Mouse (Mus musculus) MEL (cell line): ENCODE measurements around the gene Samm50. TPM values are rescaled to one million over a fixed set of nuclear protein-coding genes. Genes with fewer than 3 reads are reported as not detected.
A peak's percentile ranks its signal among the peaks of the same experiment; 100 is the strongest.

ENCODE experiments used
- DNase-seq: peaks from one replicate; pipeline ENCODE4 v3.0.0; 2011; ENCODE audit warnings: low read depth, low spot score
- H3K27ac ChIP-seq: 2 replicates; pipeline ENCODE4 v1.5.1; 2012; ENCODE audit warnings: low read depth, mild to moderate bottlenecking, control low read depth, low read length, moderate library complexity; ENCODE audit not compliant: control insufficient read depth
- H3K27me3 ChIP-seq, 2 experiments: fragments of 150-350 bp in 1 of 2; sonication (generic) in 1 of 2; 2 replicates each; pipeline ENCODE4 v1.6.1; 2012; ENCODE audit warnings: low read length in 2 of 2, mild to moderate bottlenecking in 2 of 2, improper control_type of control experiment in 1 of 2, moderate library complexity in 1 of 2; ENCODE audit not compliant: insufficient read depth in 2 of 2, control insufficient read depth in 1 of 2
- H3K36me3 ChIP-seq, 2 experiments: 2 replicates each; pipeline ENCODE4 v1.6.1; 2012 to 2014; ENCODE audit warnings: low read length in 2 of 2, improper control_type of control experiment in 1 of 2, inconsistent platforms in 1 of 2, mild to moderate bottlenecking in 1 of 2; ENCODE audit not compliant: insufficient read depth in 2 of 2, control insufficient read depth in 1 of 2
- H3K4me1 ChIP-seq, 2 experiments: fragments of 150-350 bp in 1 of 2; sonication (generic) in 1 of 2; 2 replicates each; pipeline ENCODE4 v1.6.1; 2012; ENCODE audit warnings: low read length in 2 of 2, improper control_type of control experiment in 1 of 2, mild to moderate bottlenecking in 1 of 2; ENCODE audit not compliant: insufficient read depth in 2 of 2, control insufficient read depth in 1 of 2
- H3K4me3 ChIP-seq, 2 experiments: fragments of 150-350 bp in 1 of 2; sonication (generic) in 1 of 2; 2 replicates each; pipeline ENCODE4 v1.5.1; 2012; ENCODE audit warnings: low read depth in 2 of 2, low read length in 2 of 2, mild to moderate bottlenecking in 2 of 2, moderate library complexity in 2 of 2, control low read depth in 1 of 2, improper control_type of control experiment in 1 of 2; ENCODE audit not compliant: control insufficient read depth in 1 of 2, insufficient read depth in 1 of 2
- H3K79me2 ChIP-seq: 2 replicates; pipeline ENCODE4 v1.6.1; 2012; ENCODE audit warnings: mild to moderate bottlenecking, low read length, moderate library complexity; ENCODE audit not compliant: control insufficient read depth, poor library complexity, insufficient read depth
- H3K9ac ChIP-seq: 2 replicates; pipeline ENCODE4 v1.6.1; 2012; ENCODE audit warnings: low read depth, mild to moderate bottlenecking, control low read depth, low read length, moderate library complexity; ENCODE audit not compliant: control insufficient read depth, poor library complexity, severe bottlenecking
- H3K9me3 ChIP-seq: fragments of 150-350 bp; sonication (generic); replicated peaks from 2 replicates; pipeline ENCODE4 v1.6.1; 2012; ENCODE audit warnings: mild to moderate bottlenecking, low read length, improper control_type of control experiment, moderate library complexity; ENCODE audit not compliant: insufficient read depth
- CHD2 ChIP-seq: IDR thresholded peaks from 2 replicates; pipeline ENCODE4 v1.6.1; 2011; ENCODE audit warnings: low read length, improper control_type of control experiment
- CTCF ChIP-seq, 3 experiments: IDR thresholded peaks in 2 of 3; conservative IDR thresholded peaks in 1 of 3; 2 replicates each; pipeline ENCODE4 v1.5.1; 2011 to 2012; ENCODE audit warnings: low read length in 3 of 3, low read depth in 2 of 3, mild to moderate bottlenecking in 2 of 3, improper control_type of control experiment in 1 of 3, inconsistent platforms in 1 of 3, mixed read lengths in 1 of 3, moderate library complexity in 1 of 3; ENCODE audit not compliant: control insufficient read depth in 1 of 3, insufficient read depth in 1 of 3, poor library complexity in 1 of 3, severe bottlenecking in 1 of 3
- E2F4 ChIP-seq: IDR thresholded peaks from 2 replicates; pipeline ENCODE4 v1.6.1; 2011; ENCODE audit warnings: low read depth, low read length, improper control_type of control experiment, borderline replicate concordance
- ELF1 ChIP-seq: IDR thresholded peaks from 2 replicates; pipeline ENCODE4 v1.6.1; 2014; ENCODE audit warnings: low read depth, mild to moderate bottlenecking, inconsistent platforms, low read length, improper control_type of control experiment, moderate library complexity
- ETS1 ChIP-seq: IDR thresholded peaks from 2 replicates; pipeline ENCODE4 v1.6.1; 2012; ENCODE audit warnings: low read depth, mild to moderate bottlenecking, inconsistent platforms, low read length, improper control_type of control experiment, moderate library complexity
- HCFC1 ChIP-seq: IDR thresholded peaks from 2 replicates; pipeline ENCODE4 v1.6.1; 2012; ENCODE audit warnings: low read depth, mild to moderate bottlenecking, inconsistent platforms, low read length, improper control_type of control experiment, moderate library complexity
- KAT2A ChIP-seq: conservative IDR thresholded peaks from 2 replicates; pipeline ENCODE4 v1.6.1; 2012; ENCODE audit warnings: low read depth, low read length, improper control_type of control experiment, inconsistent platforms
- MAX ChIP-seq: IDR thresholded peaks from 2 replicates; pipeline ENCODE4 v1.6.1; 2011; ENCODE audit warnings: low read length, improper control_type of control experiment
- MAZ ChIP-seq: IDR thresholded peaks from 2 replicates; pipeline ENCODE4 v1.6.1; 2012; ENCODE audit warnings: low read depth, mild to moderate bottlenecking, inconsistent platforms, low read length, improper control_type of control experiment
- MXI1 ChIP-seq: IDR thresholded peaks from 2 replicates; pipeline ENCODE4 v1.6.1; 2011; ENCODE audit warnings: mild to moderate bottlenecking, low read depth, low read length, improper control_type of control experiment
- MYC ChIP-seq: IDR thresholded peaks from 2 replicates; pipeline ENCODE4 v1.6.1; 2011; ENCODE audit warnings: low read depth, mild to moderate bottlenecking, low read length, improper control_type of control experiment, moderate library complexity
- NELFE ChIP-seq: IDR thresholded peaks from 2 replicates; pipeline ENCODE4 v1.6.1; 2011; ENCODE audit warnings: low read depth, low read length, improper control_type of control experiment
- NRF1 ChIP-seq: IDR thresholded peaks from 2 replicates; pipeline ENCODE4 v1.6.1; 2014; ENCODE audit warnings: low read depth, mild to moderate bottlenecking, inconsistent platforms, low read length, improper control_type of control experiment, moderate library complexity; ENCODE audit not compliant: poor library complexity, insufficient read depth, severe bottlenecking
- POLR2A ChIP-seq, 2 experiments: IDR thresholded peaks; 2 replicates each; pipeline ENCODE4 v1.6.1; 2011 to 2012; ENCODE audit warnings: low read length in 2 of 2, mild to moderate bottlenecking in 2 of 2, control low read depth in 1 of 2, improper control_type of control experiment in 1 of 2, low read depth in 1 of 2, moderate library complexity in 1 of 2; ENCODE audit not compliant: control insufficient read depth in 1 of 2, insufficient read depth in 1 of 2, poor library complexity in 1 of 2
- POLR2AphosphoS2 ChIP-seq: IDR thresholded peaks from 2 replicates; pipeline ENCODE4 v1.6.1; 2011; ENCODE audit warnings: low read length, improper control_type of control experiment
- SIN3A ChIP-seq: IDR thresholded peaks from 2 replicates; pipeline ENCODE4 v1.6.1; 2012; ENCODE audit warnings: low read length, improper control_type of control experiment, inconsistent platforms
- TAL1 ChIP-seq: IDR thresholded peaks from 2 replicates; pipeline ENCODE4 v1.6.1; 2012; ENCODE audit warnings: mild to moderate bottlenecking, inconsistent platforms, low read length, moderate library complexity, mixed read lengths
- TBP ChIP-seq: IDR thresholded peaks from 2 replicates; pipeline ENCODE4 v1.8.0; 2011; ENCODE audit warnings: low read depth, low read length, improper control_type of control experiment
- TCF12 ChIP-seq: IDR thresholded peaks from 2 replicates; pipeline ENCODE4 v1.6.1; 2014; ENCODE audit warnings: low read depth, mild to moderate bottlenecking, inconsistent platforms, low read length, improper control_type of control experiment, moderate library complexity
- USF1 ChIP-seq: IDR thresholded peaks from 2 replicates; pipeline ENCODE4 v1.6.1; 2014; ENCODE audit warnings: low read depth, mild to moderate bottlenecking, inconsistent platforms, low read length, improper control_type of control experiment, moderate library complexity
- ZNF384 ChIP-seq: IDR thresholded peaks from 2 replicates; pipeline ENCODE4 v1.6.1; 2012; ENCODE audit warnings: low read depth, mild to moderate bottlenecking, inconsistent platforms, low read length, improper control_type of control experiment
- polyA plus RNA-seq, 2 experiments: library from polyadenylated mRNA; stranded (reverse) in 1 of 2; unstranded in 1 of 2; fragments of >175 nt in 1 of 2; fragments of >200 nt in 1 of 2; gene quantifications; 2 replicates each; pipeline versions ENCODE4 v1.2.1 to v1.2.4; 2012; ENCODE audit warnings: low replicate concordance in 2 of 2, low read depth in 1 of 2; ENCODE audit not compliant: insufficient read length in 2 of 2, insufficient read depth in 1 of 2, missing spikeins in 1 of 2
- total RNA-seq: library from RNA; depleted of rRNA; stranded (reverse); fragments of 300-350 nt; gene quantifications from 2 replicates; pipeline ENCODE4 v1.2.3, GENCODE M21; 2012; rRNA removed

The Samm50 gene
- 62.4 and 65.7 TPM in 2 replicates for total RNA-seq
- polyA plus RNA-seq, result 100 to 1,000 TPM in 1 of 2 experiments, not detected in 1; 190 TPM

DNA sequence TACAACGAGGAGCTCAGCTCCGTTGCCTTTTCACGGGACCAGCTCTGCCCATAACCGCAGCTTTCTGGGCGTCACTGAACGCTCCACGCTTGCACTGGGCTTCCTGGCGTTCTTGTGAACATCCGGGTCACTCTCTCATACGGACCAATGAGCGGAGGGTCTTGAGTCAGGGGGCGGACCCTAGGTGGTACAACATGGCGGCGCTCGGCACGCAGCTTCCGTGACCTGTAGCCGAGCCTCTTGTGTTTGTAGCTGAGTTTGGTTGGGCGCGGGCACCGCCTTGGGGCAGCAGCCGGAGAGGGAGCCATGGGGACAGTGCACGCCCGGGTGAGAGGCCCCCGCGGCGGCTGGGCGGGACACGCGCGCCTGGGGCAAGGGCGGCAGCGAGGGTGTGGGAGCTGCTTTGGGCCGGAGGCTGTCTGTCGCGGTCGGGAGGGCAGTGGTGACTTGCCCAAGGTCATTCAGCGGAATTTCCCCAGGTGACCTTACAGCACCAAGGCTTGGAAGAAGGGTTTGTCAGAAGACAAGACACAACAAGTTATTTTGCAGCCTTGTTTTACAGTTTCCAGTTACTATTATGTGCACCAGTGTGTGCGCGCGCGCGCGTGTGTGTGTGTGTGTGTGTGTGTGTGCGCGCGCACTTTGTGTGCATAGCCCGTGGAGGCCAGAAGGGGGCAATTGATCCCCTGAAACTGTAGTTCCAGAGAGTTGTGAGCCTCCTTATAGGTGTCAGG is at the start of gene Samm50:
TSS of gene Samm50 (plus strand) at position 184 of the 734 bp plus-strand sequence.
- TF ChIP-seq KAT2A, result peak; percentile 84
- TF ChIP-seq ZNF384, result no peak
- peak; percentile 94 for TF ChIP-seq SIN3A
- peak; percentile 52; the same call in 1 of the 2 replicates for TF ChIP-seq MYC
- peak; percentile 45 to 97; a peak in 3 of 4 replicates for TF ChIP-seq POLR2A (IDR thresholded peaks at IDR 0.05; ENCODE audit: control insufficient read depth in 1 of 2, insufficient read depth in 1 of 2, low read depth in 1 of 2, low read length in 2 of 2, poor library complexity in 1 of 2)
- no peak for TF ChIP-seq E2F4
- TF ChIP-seq NRF1, result peak; percentile 66
- no peak for TF ChIP-seq TAL1
- TF ChIP-seq TCF12, result peak; percentile 61; the same call in 1 of the 2 replicates
- peak; percentile 89 for TF ChIP-seq TBP
- peak; percentile 84 for TF ChIP-seq ELF1
- TF ChIP-seq NELFE, result peak; percentile 94
- peak in 2 of 3 experiments; percentile 29 to 33; a peak in 4 of 6 replicates for TF ChIP-seq CTCF (IDR thresholded peaks at IDR 0.05 in 2 of 3, conservative IDR thresholded peaks at IDR 0.05 in 1 of 3; ENCODE audit: control insufficient read depth in 1 of 3, insufficient read depth in 1 of 3, low read depth in 2 of 3, low read length in 3 of 3, poor library complexity in 1 of 3, severe bottlenecking in 1 of 3)
- TF ChIP-seq POLR2AphosphoS2, result peak; percentile 86
- peak; percentile 94 for TF ChIP-seq HCFC1
- peak; percentile 67 for TF ChIP-seq CHD2
- TF ChIP-seq USF1, result peak; percentile 47; the same call in 1 of the 2 replicates
- TF ChIP-seq MXI1, result peak; percentile 84
- no peak for TF ChIP-seq ETS1
- TF ChIP-seq MAX, result peak; percentile 84
- TF ChIP-seq MAZ, result no peak; the same call in 1 of the 2 replicates
- TF ChIP-seq, all 39 proteins: peak for 16
- peak within 1 kb of the TSS; percentile 95 for H3K4me3 ChIP-seq
- H3K27ac ChIP-seq, result peak within 1 kb of the TSS; percentile 87
- peaks cover 5 to 8% of the 10 kb centered on the region in 2 experiments; a peak in 3 of 4 replicates for H3K36me3 ChIP-seq
- H3K79me2 ChIP-seq, result peaks cover 22% of the 10 kb centered on the region
- H3K9me3 ChIP-seq, result no peaks in the 10 kb centered on the region
- no peaks in the 10 kb centered on the region for H3K27me3 ChIP-seq
- peak; percentile 97 for DNase-seq
- H3K9ac ChIP-seq, result peak within 1 kb of the TSS; percentile 96
- peaks cover 0 to 11% of the 10 kb centered on the region in 2 experiments; a peak in 1 of 4 replicates for H3K4me1 ChIP-seq
